Mouse (Mus musculus): ENCODE results near the gene Nptx1.

- TF ChIP-seq CTCF (IDR thresholded peaks at IDR 0.05; ENCODE audit: control insufficient read depth, insufficient read depth, low read length) (no peak), POLR2A (IDR thresholded peaks at IDR 0.05; ENCODE audit: borderline replicate concordance, control insufficient read depth, low read depth, low read length) (no peak)
Observed at GRCm38 (mm10) chr11:119522779-119523178, 24.8 kb downstream of the Nptx1 start.
